8 mouse cellular contexts compared by ENCODE assay signal in the genomic region with DNA sequence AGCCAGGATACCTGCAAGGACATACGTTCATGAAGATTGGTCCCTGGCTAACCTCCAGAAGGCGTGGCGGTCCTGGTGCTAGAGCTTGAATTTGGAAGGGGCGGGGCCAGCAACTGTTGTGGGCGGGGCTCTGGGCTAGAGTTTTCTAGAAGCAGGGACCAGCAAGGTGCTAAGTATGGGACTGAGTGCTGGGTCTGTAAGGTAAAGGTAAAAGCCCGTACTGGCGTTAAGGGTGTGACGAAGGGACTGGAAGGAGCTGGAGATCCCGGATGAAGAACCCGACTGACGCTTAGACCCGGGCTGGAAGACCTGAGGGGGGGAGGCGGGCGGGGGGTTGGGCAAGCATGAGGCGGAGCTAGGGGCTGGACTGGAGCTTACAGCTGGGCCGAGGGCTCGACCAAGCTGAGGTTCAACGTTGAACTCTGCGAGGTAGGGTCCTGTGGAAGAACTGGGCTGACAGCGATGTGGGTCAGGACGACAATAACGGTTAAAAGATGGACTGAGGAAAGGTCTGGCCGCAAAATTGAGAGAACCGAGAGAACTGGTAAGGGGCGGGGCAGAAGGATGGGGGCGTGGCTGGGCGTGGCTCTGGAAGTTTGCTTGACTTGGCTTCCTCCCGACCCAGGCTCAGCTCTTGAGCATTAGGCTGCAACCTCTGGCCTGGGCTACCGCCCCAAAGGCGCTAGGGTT. TPM values are rescaled to one million over a fixed set of nuclear protein-coding genes. Genes with fewer than 3 reads are reported as not detected.
DNase-seq lines count a peak whose midpoint lies in the region; ATAC-seq and TF ChIP-seq lines count a peak whose summit lies in the region.

No protein-coding gene starts in this region.

- DNase-seq in brain, embryonic 14.5 days (ENCODE audit: low read depth), result peak; percentile 55
- DNase-seq in gastrocnemius, adult 18-20 months (ENCODE audit: low spot score), result peak; percentile 79
- DNase-seq in liver, adult 2 months (ENCODE audit: extremely low read depth, low read depth, low spot score), result peak; percentile 77
- DNase-seq in cerebellum, adult 18-20 months, result no peak

- no peak for TF ChIP-seq CTCF in E14TG2a.4 (conservative IDR thresholded peaks at IDR 0.05; ENCODE audit: low read length)
- no peak for TF ChIP-seq CTCF in brain, embryonic 14.5 days (IDR thresholded peaks at IDR 0.05; ENCODE audit: borderline replicate concordance, extremely low read depth, insufficient read depth, insufficient read length)
- no peak for TF ChIP-seq CTCF in liver, adult 2 months (IDR thresholded peaks at IDR 0.05; ENCODE audit: low read depth, low read length)

- H3K79me2 ChIP-seq in liver, adult 2 months (ENCODE audit: control insufficient read depth, insufficient read depth, low read length), result no peaks in the 10 kb centered on the region

- H3K9me3 ChIP-seq in E14TG2a.4 (ENCODE audit: low read length), result no peaks in the 10 kb centered on the region
- no peaks in the 10 kb centered on the region for H3K9me3 ChIP-seq in hindbrain, embryonic 13.5 days
- no peaks in the 10 kb centered on the region for H3K9me3 ChIP-seq in midbrain, embryonic 16.5 days (replicated peaks; ENCODE audit: control insufficient read depth, low read length, poor library complexity, severe bottlenecking)
- H3K9me3 ChIP-seq in stomach, embryonic 16.5 days (replicated peaks; ENCODE audit: control insufficient read depth, low read length), result no peaks in the 10 kb centered on the region

- WGBS in hindbrain, embryonic 13.5 days, result 4% methylated on average over 30 of the region's 30 CpGs
- WGBS in liver, adult 2 months, result 7% methylated on average over 30 of the region's 30 CpGs
- WGBS in midbrain, embryonic 16.5 days, result 5% methylated on average over 28 of the region's 30 CpGs
- WGBS in stomach, embryonic 16.5 days, result 2% methylated on average over 30 of the region's 30 CpGs

- no peaks in the 10 kb centered on the region for H3K27me3 ChIP-seq in E14TG2a.4 (ENCODE audit: insufficient read depth, low read length)
- no peaks in the 10 kb centered on the region for H3K27me3 ChIP-seq in hindbrain, embryonic 13.5 days
- no peaks in the 10 kb centered on the region for H3K27me3 ChIP-seq in liver, adult 2 months (ENCODE audit: control insufficient read depth, insufficient read depth, low read length)
- H3K27me3 ChIP-seq in midbrain, embryonic 16.5 days (ENCODE audit: control insufficient read depth, insufficient read depth, low read depth, low read length), result no peaks in the 10 kb centered on the region
- no peaks in the 10 kb centered on the region for H3K27me3 ChIP-seq in stomach, embryonic 16.5 days (ENCODE audit: control insufficient read depth, insufficient read depth, low read length)

- ATAC-seq in hindbrain, embryonic 13.5 days (ENCODE audit: low FRiP score), result peak; percentile 57
- ATAC-seq in midbrain, embryonic 16.5 days, result no peak; the same call in 1 of the 2 replicates
- peak; percentile 78 for ATAC-seq in stomach, embryonic 16.5 days (ENCODE audit: insufficient read depth, low FRiP score)

- H3K4me3 ChIP-seq in E14TG2a.4 (replicated peaks; ENCODE audit: low read length), result peak overlapping the region; percentile 83
- H3K4me3 ChIP-seq in hindbrain, embryonic 13.5 days, result peak overlapping the region; percentile 32
- peak overlapping the region; percentile 59 for H3K4me3 ChIP-seq in liver, adult 2 months (ENCODE audit: insufficient read depth, low read depth, low read length)
- peak overlapping the region; percentile 30 for H3K4me3 ChIP-seq in midbrain, embryonic 16.5 days (ENCODE audit: low read depth, low read length)
- H3K4me3 ChIP-seq in stomach, embryonic 16.5 days (replicated peaks; ENCODE audit: low read length), result peak overlapping the region; percentile 64

- H3K27ac ChIP-seq in hindbrain, embryonic 13.5 days, result no peak overlapping the region
- peak overlapping the region; percentile 58; the same call in 1 of the 2 replicates for H3K27ac ChIP-seq in liver, adult 2 months (replicated peaks; ENCODE audit: insufficient read depth, low read depth, low read length)
- H3K27ac ChIP-seq in midbrain, embryonic 16.5 days (ENCODE audit: low read length), result no peak overlapping the region
- peak overlapping the region; percentile 42; the same call in 1 of the 2 replicates for H3K27ac ChIP-seq in stomach, embryonic 16.5 days (ENCODE audit: low read length)

- peaks cover 45% of the 10 kb centered on the region for H3K4me1 ChIP-seq in E14TG2a.4 (replicated peaks; ENCODE audit: low read depth, low read length)
- peaks cover 21% of the 10 kb centered on the region for H3K4me1 ChIP-seq in hindbrain, embryonic 13.5 days (replicated peaks)
- H3K4me1 ChIP-seq in liver, adult 2 months (ENCODE audit: control insufficient read depth, insufficient read depth, low read length), result peaks cover 3% of the 10 kb centered on the region; the same call in 1 of the 2 replicates
- peaks cover 11% of the 10 kb centered on the region for H3K4me1 ChIP-seq in midbrain, embryonic 16.5 days (ENCODE audit: control insufficient read depth, insufficient read depth, low read length)
- H3K4me1 ChIP-seq in stomach, embryonic 16.5 days (ENCODE audit: control insufficient read depth, insufficient read depth, low read length), result peaks cover 15% of the 10 kb centered on the region

- H3K36me3 ChIP-seq in E14TG2a.4 (ENCODE audit: insufficient read depth, low read length), result peaks cover 29% of the 10 kb centered on the region
- H3K36me3 ChIP-seq in hindbrain, embryonic 13.5 days, result peaks cover 32% of the 10 kb centered on the region
- H3K36me3 ChIP-seq in liver, adult 2 months (ENCODE audit: control insufficient read depth, insufficient read depth, low read length), result no peaks in the 10 kb centered on the region
- peaks cover 20% of the 10 kb centered on the region for H3K36me3 ChIP-seq in midbrain, embryonic 16.5 days (ENCODE audit: control insufficient read depth, insufficient read depth, low read length)
- H3K36me3 ChIP-seq in stomach, embryonic 16.5 days (ENCODE audit: control insufficient read depth, insufficient read depth, low read length), result no peaks in the 10 kb centered on the region

- H3K4me2 ChIP-seq in hindbrain, embryonic 13.5 days, result peak overlapping the region; percentile 48
- peak overlapping the region; percentile 52 for H3K4me2 ChIP-seq in midbrain, embryonic 16.5 days (ENCODE audit: low read length)
- H3K4me2 ChIP-seq in stomach, embryonic 16.5 days (ENCODE audit: low read depth, low read length), result peak overlapping the region; percentile 85

- H3K9ac ChIP-seq in hindbrain, embryonic 13.5 days, result peak overlapping the region; percentile 49; the same call in 1 of the 2 replicates
- peak overlapping the region; percentile 64 for H3K9ac ChIP-seq in liver, adult 2 months (ENCODE audit: low read depth, low read length)
- no peak overlapping the region; the same call in 1 of the 2 replicates for H3K9ac ChIP-seq in midbrain, embryonic 16.5 days (ENCODE audit: low read depth, low read length)
- H3K9ac ChIP-seq in stomach, embryonic 16.5 days (ENCODE audit: low read length), result peak overlapping the region; percentile 71

- TF ChIP-seq POLR2A in brain, embryonic 14.5 days (IDR thresholded peaks at IDR 0.05; ENCODE audit: borderline replicate concordance, extremely low read depth, insufficient read depth, insufficient read length, poor library complexity, severe bottlenecking), result no peak
- no peak for TF ChIP-seq POLR2A in liver, adult 2 months (IDR thresholded peaks at IDR 0.05; ENCODE audit: extremely low read depth, insufficient read depth, low read length)

RNA-seq across cellular contexts. Expression of a gene that starts 1.4 kb away (rescaled TPM):
- 0.43 and 1.0 TPM in 2 replicates for polyA plus RNA-seq in brain, embryonic 14.5 days (2012; rRNA removed)
- under 1 TPM; 0.47 to 0.57 TPM for total RNA-seq in gastrocnemius, adult 18-20 months (2021)
- 2.5 and 3.3 TPM in 2 replicates for polyA plus RNA-seq in hindbrain, embryonic 13.5 days (2015; fragmentation: Nextera tagmentation; extraction: Ambion mirVana)
- 0.55 and 0.60 TPM in 2 replicates for total RNA-seq in liver, adult 2 months (2014; rRNA removed)
- polyA plus RNA-seq in liver, adult 2 months (2012; rRNA removed), result 0.24 and 0.35 TPM in 2 replicates
- polyA plus RNA-seq in midbrain, embryonic 16.5 days (2015; fragmentation: Nextera tagmentation; extraction: Ambion mirVana), result 2.3 and 2.6 TPM in 2 replicates
- polyA plus RNA-seq in stomach, embryonic 16.5 days (2015; fragmentation: Nextera tagmentation; extraction: Ambion mirVana), result 3.1 and 3.7 TPM in 2 replicates

RNA-seq across cellular contexts. Expression of a gene that starts 6.3 kb away (rescaled TPM):
- 67.6 and 98.9 TPM in 2 replicates for polyA plus RNA-seq in brain, embryonic 14.5 days (2012; rRNA removed)
- total RNA-seq in gastrocnemius, adult 18-20 months (2021), result 1 to 10 TPM; 2.5 to 3.5 TPM
- polyA plus RNA-seq in hindbrain, embryonic 13.5 days (2015; fragmentation: Nextera tagmentation; extraction: Ambion mirVana), result 53.2 TPM in 2 replicates
- 2.6 and 2.8 TPM in 2 replicates for total RNA-seq in liver, adult 2 months (2014; rRNA removed)
- 5.2 and 5.3 TPM in 2 replicates for polyA plus RNA-seq in liver, adult 2 months (2012; rRNA removed)
- 49.9 and 55.7 TPM in 2 replicates for polyA plus RNA-seq in midbrain, embryonic 16.5 days (2015; fragmentation: Nextera tagmentation; extraction: Ambion mirVana)
- polyA plus RNA-seq in stomach, embryonic 16.5 days (2015; fragmentation: Nextera tagmentation; extraction: Ambion mirVana), result 88.3 and 90.9 TPM in 2 replicates

RNA-seq across cellular contexts. Expression of a gene that starts 11.2 kb away (rescaled TPM):
- 1,462 and 1,587 TPM in 2 replicates for polyA plus RNA-seq in brain, embryonic 14.5 days (2012; rRNA removed)
- total RNA-seq in gastrocnemius, adult 18-20 months (2021), result 100 to 1,000 TPM; 845 to 889 TPM
- polyA plus RNA-seq in hindbrain, embryonic 13.5 days (2015; fragmentation: Nextera tagmentation; extraction: Ambion mirVana), result 913 and 965 TPM in 2 replicates
- 318 and 352 TPM in 2 replicates for total RNA-seq in liver, adult 2 months (2014; rRNA removed)
- polyA plus RNA-seq in liver, adult 2 months (2012; rRNA removed), result 88.5 and 110 TPM in 2 replicates
- 698 and 713 TPM in 2 replicates for polyA plus RNA-seq in midbrain, embryonic 16.5 days (2015; fragmentation: Nextera tagmentation; extraction: Ambion mirVana)
- polyA plus RNA-seq in stomach, embryonic 16.5 days (2015; fragmentation: Nextera tagmentation; extraction: Ambion mirVana), result 1,025 and 1,263 TPM in 2 replicates

RNA-seq across cellular contexts. Expression of a gene that starts 18.0 kb away (rescaled TPM):
- 13.1 and 15.4 TPM in 2 replicates for polyA plus RNA-seq in brain, embryonic 14.5 days (2012; rRNA removed)
- total RNA-seq in gastrocnemius, adult 18-20 months (2021), result 1 to 10 TPM; 1.5 to 2.2 TPM
- 7.0 and 8.3 TPM in 2 replicates for polyA plus RNA-seq in hindbrain, embryonic 13.5 days (2015; fragmentation: Nextera tagmentation; extraction: Ambion mirVana)
- 44.8 and 50.7 TPM in 2 replicates for total RNA-seq in liver, adult 2 months (2014; rRNA removed)
- 46.6 and 61.5 TPM in 2 replicates for polyA plus RNA-seq in liver, adult 2 months (2012; rRNA removed)
- polyA plus RNA-seq in midbrain, embryonic 16.5 days (2015; fragmentation: Nextera tagmentation; extraction: Ambion mirVana), result 7.4 and 10.1 TPM in 2 replicates
- 32.5 and 32.8 TPM in 2 replicates for polyA plus RNA-seq in stomach, embryonic 16.5 days (2015; fragmentation: Nextera tagmentation; extraction: Ambion mirVana)

RNA-seq across cellular contexts. Expression of a gene that starts 18.1 kb away (rescaled TPM):
- 8.1 and 13.8 TPM in 2 replicates for polyA plus RNA-seq in brain, embryonic 14.5 days (2012; rRNA removed)
- under 1 TPM; 0.37 to 0.50 TPM for total RNA-seq in gastrocnemius, adult 18-20 months (2021)
- 6.6 and 6.7 TPM in 2 replicates for polyA plus RNA-seq in hindbrain, embryonic 13.5 days (2015; fragmentation: Nextera tagmentation; extraction: Ambion mirVana)
- total RNA-seq in liver, adult 2 months (2014; rRNA removed), result 4.1 and 5.2 TPM in 2 replicates
- polyA plus RNA-seq in liver, adult 2 months (2012; rRNA removed), result 5.2 and 7.2 TPM in 2 replicates
- 4.8 and 6.6 TPM in 2 replicates for polyA plus RNA-seq in midbrain, embryonic 16.5 days (2015; fragmentation: Nextera tagmentation; extraction: Ambion mirVana)
- polyA plus RNA-seq in stomach, embryonic 16.5 days (2015; fragmentation: Nextera tagmentation; extraction: Ambion mirVana), result 16.7 and 19.0 TPM in 2 replicates

Comparison
In these comparisons a context has a peak if more than half of its experiments do, and no peak if none do; other contexts are left out.
1. H3K4me3 ChIP-seq: peak in every context shown above with its lines; median percentile 83 in E14TG2a.4; 64 in stomach, embryonic 16.5 days; 59 in liver, adult 2 months; 32 in hindbrain, embryonic 13.5 days; 30 in midbrain, embryonic 16.5 days.
2. DNase-seq: peak in brain, embryonic 14.5 days (single experiment), gastrocnemius, adult 18-20 months (single experiment) and liver, adult 2 months (single experiment); none in cerebellum, adult 18-20 months (0 of 2).
3. H3K27ac ChIP-seq: peak in liver, adult 2 months (single experiment) and stomach, embryonic 16.5 days (single experiment); none in hindbrain, embryonic 13.5 days (single experiment) and midbrain, embryonic 16.5 days (single experiment).
4. Peak in every context shown above with its lines, with median percentiles within 50 percentile points of each other: H3K4me2 ChIP-seq.